Mouse (Mus musculus): ENCODE measurements around the gene Chchd2. TPM values are rescaled to one million over a fixed set of nuclear protein-coding genes. Genes with fewer than 3 reads are reported as not detected.
A peak's percentile ranks its signal among the peaks of the same experiment; 100 is the strongest.

Chchd2 gene
- polyA plus RNA-seq, 1 experiment from 2014 or later: 686 TPM

GRCm38 (mm10) chr5:129856414-129856813 is 30.9 kb downstream of the Chchd2 start:
- CTCF ChIA-PET: interaction anchor here (0.9 to 5.1 kb wide), 9 partner anchors 8 to 254 kb away, joined by 3 to 68 read pairs (median 5); no protein-coding TSS in a partner anchor
- ATAC-seq: no peak

GRCm38 (mm10) chr5:129855163-129855562 is 32.1 kb downstream of the Chchd2 start:
- DNase-seq (ENCODE audit: low read depth, low spot score) (peak; percentile 35), ATAC-seq (peak; percentile 95)
- CTCF ChIA-PET: interaction anchor here (0.7 to 5.1 kb wide), 18 partner anchors 9 to 76 kb away, joined by 3 to 68 read pairs (median 4); partner anchors contain the start of genes Chchd2, Psph and Sumf2
- TF ChIP-seq CTCF (IDR thresholded peaks at IDR 0.05): peak; percentile 71
- POLR2A ChIA-PET: interaction anchor here (0.7 to 2.0 kb wide), 5 partner anchors 22 to 473 kb away, joined by 4 to 8 read pairs (median 5); no protein-coding TSS in a partner anchor
- in situ Hi-C loops (cut with MboI; ENCODE audit: low pct_unique_long_range_greater_than_20kb): no loop called here
- H3K27me3 ChIP-seq: no peaks in the 10 kb centered on the region

More at GRCm38 (mm10) chr5:129856414-129856813, 30.9 kb downstream of the Chchd2 start:
- POLR2A ChIA-PET: no interaction called here
- H3K27me3 ChIP-seq: no peaks in the 10 kb centered on the region
- TF ChIP-seq CTCF (IDR thresholded peaks at IDR 0.05): peak; percentile 53
- in situ Hi-C loops (cut with MboI; ENCODE audit: low pct_unique_long_range_greater_than_20kb): no loop called here
- no peak for DNase-seq (ENCODE audit: low read depth, low spot score)

- peak; percentile 37 for ATAC-seq
These were observed 39.8 kb downstream of the Chchd2 start for GRCm38 (mm10) chr5:129847558-129847820.

GRCm38 (mm10) chr5:129846752-129847557 is 40.3 kb downstream of the Chchd2 start, which contains the start of gene Sumf2:
Gene Sumf2, plus strand, starts transcription at chr5:129846986.
- ATAC-seq: peak; percentile 94
- in situ Hi-C loops (cut with MboI; ENCODE audit: low pct_unique_long_range_greater_than_20kb): no loop called here
- TF ChIP-seq CTCF (IDR thresholded peaks at IDR 0.05): no peak
- POLR2A ChIA-PET: interaction anchor here (0.6 to 4.4 kb wide), 8 partner anchors 17 to 936 kb away, joined by 3 to 23 read pairs (median 4); partner anchors contain the start of gene Psph
- CTCF ChIA-PET: interaction anchor here (1.2 to 3.8 kb wide), 8 partner anchors 8 to 65 kb away, joined by 3 to 31 read pairs (median 6); partner anchors contain the start of gene Psph
- H3K27me3 ChIP-seq: no peaks in the 10 kb centered on the region
- DNase-seq (ENCODE audit: low read depth, low spot score): peak; percentile 86

More at GRCm38 (mm10) chr5:129847558-129847820, 39.8 kb downstream of the Chchd2 start:
- in situ Hi-C loops (cut with MboI; ENCODE audit: low pct_unique_long_range_greater_than_20kb): no loop called here
- no peak for DNase-seq (ENCODE audit: low read depth, low spot score)
- ChIA-PET POLR2A (interaction anchor here (0.6 to 4.4 kb wide), 6 partner anchors 30 to 935 kb away, joined by 3 to 23 read pairs (median 4); partner anchors contain the start of gene Psph), CTCF (interaction anchor here (1.3 to 3.8 kb wide), 6 partner anchors 17 to 65 kb away, joined by 4 to 31 read pairs (median 6); partner anchors contain the start of gene Psph)
- H3K27me3 ChIP-seq: no peaks in the 10 kb centered on the region
- no peak for TF ChIP-seq CTCF (IDR thresholded peaks at IDR 0.05)

GRCm38 (mm10) chr5:129844848-129845247 is 42.4 kb downstream of the Chchd2 start:
- TF ChIP-seq CTCF (IDR thresholded peaks at IDR 0.05): no peak
- no peaks in the 10 kb centered on the region for H3K27me3 ChIP-seq
- in situ Hi-C loops (cut with MboI; ENCODE audit: low pct_unique_long_range_greater_than_20kb): no loop called here
- ATAC-seq (no peak), DNase-seq (ENCODE audit: low read depth, low spot score) (no peak)
- ChIA-PET POLR2A (interaction anchor here (0.7 to 4.4 kb wide), 2 partner anchors 52 to 59 kb away, joined by 4 to 23 read pairs; no protein-coding TSS in a partner anchor), CTCF (interaction anchor here (3.8 kb wide), 1 partner anchor 52 kb away, joined by 31 read pairs; no protein-coding TSS in a partner anchor)

Other genes starting within 250 kb of the Chchd2 start
- 5.5 TPM for gene Zfp11, start 217.4 kb downstream of the Chchd2 start, polyA plus RNA-seq (2021)
- gene Sept14, start 179.0 kb downstream of the Chchd2 start, polyA plus RNA-seq (2021): 0.09 TPM
- 76.7 TPM for gene Mrps17, start 172.0 kb downstream of the Chchd2 start, polyA plus RNA-seq (2021)
- 244 TPM for gene Nipsnap2, start 162.4 kb downstream of the Chchd2 start, polyA plus RNA-seq (2021)
- 153 TPM for gene Psph, start 100.0 kb downstream of the Chchd2 start, polyA plus RNA-seq (2021)
- gene Sumf2, start 40.5 kb downstream of the Chchd2 start, polyA plus RNA-seq (2021): 112 TPM
- gene Zbed5, start 8.3 kb upstream of the Chchd2 start, polyA plus RNA-seq (2021): 4.0 TPM
- gene Phkg1, start 11.1 kb upstream of the Chchd2 start, polyA plus RNA-seq (2021): 4.4 TPM
- 5.8 TPM for gene Nupr1l, start 21.1 kb upstream of the Chchd2 start, polyA plus RNA-seq (2021)
- 32.3 TPM for gene Vkorc1l1, start 54.5 kb upstream of the Chchd2 start, polyA plus RNA-seq (2021)
- 63.8 TPM for gene Gusb, start 115.6 kb upstream of the Chchd2 start, polyA plus RNA-seq (2021)
- 83.6 TPM for gene Asl, start 141.8 kb upstream of the Chchd2 start, polyA plus RNA-seq (2021)
- gene Crcp, start 141.8 kb upstream of the Chchd2 start, polyA plus RNA-seq (2021): 39.7 TPM
- gene Tpst1, start 185.9 kb upstream of the Chchd2 start, polyA plus RNA-seq (2021): 18.3 TPM

Measured in Patski (cell line).